Mouse (Mus musculus) liver, embryonic 12.5 days (tissue): ENCODE measurements around the gene Polr1a. TPM values are rescaled to one million over a fixed set of nuclear protein-coding genes. Genes with fewer than 3 reads are reported as not detected.
"Not testable (repeated sequence)": the region's sequence is repeated elsewhere in the genome, so short reads cannot be mapped to it uniquely, and the experiment has no call there.

Experiments
- ATAC-seq: fragments of 200-750 bp; cut with Nextera tagmentation; 2 replicates; pipeline ENCODE4 v1.8.0; 2017; ENCODE audit warnings: moderate number of reproducible peaks, mild to moderate bottlenecking, moderate library complexity
- H3K27ac ChIP-seq: fragments of 300-500 bp; sonication (generic); 2 replicates; pipeline ENCODE4 v1.5.1; 2016; ENCODE audit warnings: mild to moderate bottlenecking
- H3K27me3 ChIP-seq: fragments of 300-500 bp; sonication (generic); replicated peaks from 2 replicates; pipeline ENCODE4 v1.6.1; 2016; ENCODE audit warnings: mild to moderate bottlenecking, moderate library complexity
- H3K36me3 ChIP-seq: fragments of 300-500 bp; sonication (generic); 2 replicates; pipeline ENCODE4 v1.6.1; 2016; ENCODE audit warnings: mild to moderate bottlenecking, moderate library complexity
- H3K4me1 ChIP-seq: fragments of 300-500 bp; sonication (generic); 2 replicates; pipeline ENCODE4 v1.6.1; 2016
- H3K4me2 ChIP-seq: fragments of 300-500 bp; sonication (generic); 2 replicates; pipeline ENCODE4 v1.6.1; 2016; ENCODE audit warnings: mild to moderate bottlenecking, moderate library complexity
- H3K4me3 ChIP-seq: fragments of 300-500 bp; sonication (generic); 2 replicates; pipeline ENCODE4 v1.5.1; 2016; ENCODE audit warnings: mild to moderate bottlenecking, moderate library complexity
- H3K9ac ChIP-seq: fragments of 300-500 bp; sonication (generic); 2 replicates; pipeline ENCODE4 v1.6.1; 2016; ENCODE audit warnings: mild to moderate bottlenecking, moderate library complexity
- H3K9me3 ChIP-seq: fragments of 300-500 bp; sonication (generic); replicated peaks from 2 replicates; pipeline ENCODE4 v1.6.1; 2016; ENCODE audit warnings: mild to moderate bottlenecking, moderate library complexity
- WGBS: fragments of 180-500 bp; shearing (Covaris S2); methylation state at CpG from one replicate; pipeline ENCODE4 v1.1.7; 2016; ENCODE audit not compliant: insufficient replicate concordance; 5-methylcytosine and 5-hydroxymethylcytosine counted together
- polyA plus RNA-seq: library from polyadenylated mRNA; unstranded; fragments of >200 nt; fragmentation: Nextera tagmentation; extraction: Ambion mirVana; gene quantifications from 2 replicates; pipeline ENCODE4 v1.2.1, GENCODE M21; 2016

The Polr1a gene
- polyA plus RNA-seq, 1 experiment from 2014 or later: 33.0 TPM

DNA sequence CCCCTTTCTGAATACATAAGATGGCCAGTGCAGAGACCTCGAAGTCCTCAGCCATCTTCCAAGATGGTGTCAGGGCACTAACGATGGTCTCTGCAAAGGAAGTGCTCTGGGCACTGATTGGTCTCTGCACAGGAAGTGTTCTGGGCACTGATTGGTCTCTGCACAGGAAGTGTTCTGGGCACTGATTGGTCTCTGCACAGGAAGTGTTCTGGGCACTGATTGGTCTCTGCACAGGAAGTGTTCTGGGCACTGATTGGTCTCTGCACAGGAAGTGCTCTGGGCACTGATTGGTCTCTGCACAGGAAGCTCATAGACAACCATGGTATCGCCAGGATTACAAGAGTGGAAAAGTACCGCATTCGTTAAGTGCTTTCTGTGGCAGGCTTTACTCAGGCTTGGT, 16.4 kb downstream of the Polr1a start:
- not testable (repeated sequence) for H3K9me3 ChIP-seq, H3K4me1 ChIP-seq, ATAC-seq, H3K4me2 ChIP-seq, H3K4me3 ChIP-seq, H3K27ac ChIP-seq, H3K27me3 ChIP-seq, H3K9ac ChIP-seq
- WGBS: 57% methylated on average over 5 of the region's 5 CpGs
- peaks cover 96% of the 10 kb centered on the region for H3K36me3 ChIP-seq

GRCm38 (mm10) chr6:71927911-71928310, 19.1 kb downstream of the Polr1a start:
- Histone ChIP-seq H3K27me3 (no peaks in the 10 kb centered on the region), H3K36me3 (peaks cover 96% of the 10 kb centered on the region), H3K4me1 (no peaks in the 10 kb centered on the region), H3K9ac (no peak overlapping the region), H3K4me2 (no peak overlapping the region), H3K9me3 (no peaks in the 10 kb centered on the region), H3K27ac (no peak overlapping the region), H3K4me3 (no peak overlapping the region)
- no peak for ATAC-seq

GRCm38 (mm10) chr6:71930053-71930452, 21.2 kb downstream of the Polr1a start:
- H3K27me3 ChIP-seq: no peaks in the 10 kb centered on the region
- no peaks in the 10 kb centered on the region for H3K9me3 ChIP-seq
- peaks cover 96% of the 10 kb centered on the region for H3K36me3 ChIP-seq
- 71% methylated on average over 10 of the region's 10 CpGs for WGBS
- H3K4me3 ChIP-seq: no peak overlapping the region
- no peak for ATAC-seq
- H3K9ac ChIP-seq: no peak overlapping the region
- peaks cover 10% of the 10 kb centered on the region; the same call in 1 of the 2 replicates for H3K4me1 ChIP-seq
- H3K27ac ChIP-seq: no peak overlapping the region; the same call in 1 of the 2 replicates
- no peak overlapping the region for H3K4me2 ChIP-seq

DNA sequence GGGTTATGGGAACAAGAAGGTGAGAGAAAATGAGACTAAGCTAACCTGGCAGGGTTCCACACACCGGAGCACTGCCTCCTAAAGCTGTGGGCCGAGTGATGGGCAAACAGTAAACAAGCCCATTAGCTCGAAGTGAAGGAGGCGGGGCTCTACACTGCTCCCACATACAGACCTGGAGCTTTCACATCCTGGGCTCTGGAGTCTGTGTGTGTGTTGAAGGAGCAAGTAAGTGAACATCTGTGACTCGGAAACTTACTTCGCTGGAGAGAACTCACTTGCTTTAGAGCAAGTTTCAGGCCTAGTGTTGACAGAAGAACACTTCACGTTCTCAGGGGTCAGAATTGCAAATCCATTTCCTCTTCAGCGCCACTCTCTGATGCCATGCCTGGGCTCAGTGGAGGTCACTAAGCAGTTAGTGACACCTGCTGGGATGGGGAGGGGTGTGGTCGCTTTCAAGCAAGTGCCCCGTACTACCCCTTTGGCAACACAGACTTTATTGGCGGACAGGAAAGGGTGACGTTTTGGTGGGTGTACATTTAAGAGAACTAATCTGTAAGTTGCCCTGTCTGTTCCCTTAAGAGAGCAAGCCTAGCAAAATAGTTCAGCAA, 22.1 kb downstream of the Polr1a start:
- 81% methylated on average over 12 of the region's 12 CpGs for WGBS
- Histone ChIP-seq H3K27me3 (no peaks in the 10 kb centered on the region), H3K36me3 (peaks cover 96% of the 10 kb centered on the region), H3K4me1 (peaks cover 10% of the 10 kb centered on the region; the same call in 1 of the 2 replicates), H3K9ac (no peak overlapping the region), H3K9me3 (no peaks in the 10 kb centered on the region), H3K4me2 (no peak overlapping the region), H3K27ac (no peak overlapping the region), H3K4me3 (no peak overlapping the region)
- ATAC-seq: no peak

DNA sequence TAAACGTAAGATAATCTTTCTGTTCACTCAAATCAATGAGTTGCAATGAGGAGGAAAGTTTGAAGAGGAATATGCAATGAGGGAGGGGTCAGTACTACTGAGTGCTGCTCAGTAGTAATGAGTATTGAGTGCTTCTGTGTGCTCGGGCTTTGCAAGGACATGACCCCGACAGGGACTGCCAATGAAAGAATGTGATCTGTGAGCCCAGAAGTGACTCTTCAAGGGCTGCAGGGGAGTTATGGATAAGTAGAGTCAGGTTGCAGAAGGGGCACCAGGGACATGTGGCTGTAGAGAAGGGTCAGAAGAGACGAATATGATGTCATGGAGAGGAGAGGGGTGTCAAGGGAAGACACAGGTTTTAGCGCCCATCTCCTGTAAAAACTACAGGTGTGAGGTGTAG, 23.5 kb downstream of the Polr1a start:
- Histone ChIP-seq H3K36me3 (peaks cover 96% of the 10 kb centered on the region), H3K4me1 (peaks cover 10% of the 10 kb centered on the region; the same call in 1 of the 2 replicates), H3K27ac (no peak overlapping the region), H3K27me3 (no peaks in the 10 kb centered on the region), H3K4me2 (no peak overlapping the region), H3K9ac (no peak overlapping the region), H3K9me3 (no peaks in the 10 kb centered on the region), H3K4me3 (no peak overlapping the region)
- WGBS: 74% methylated on average over 5 of the region's 5 CpGs
- ATAC-seq: no peak

GRCm38 (mm10) chr6:71934081-71934556, 25.3 kb downstream of the Polr1a start:
- H3K36me3 ChIP-seq: peaks cover 99% of the 10 kb centered on the region

GRCm38 (mm10) chr6:71935737-71936136, 26.9 kb downstream of the Polr1a start:
- Histone ChIP-seq H3K4me1 (peaks cover 10% of the 10 kb centered on the region; the same call in 1 of the 2 replicates), H3K4me2 (no peak overlapping the region), H3K27ac (0 out of 2 replicates have a peak overlapping the region, but pooled peaks have one; percentile 28), H3K36me3 (peaks cover 97% of the 10 kb centered on the region), H3K9me3 (no peaks in the 10 kb centered on the region), H3K9ac (no peak overlapping the region), H3K4me3 (no peak overlapping the region), H3K27me3 (no peaks in the 10 kb centered on the region)
- no peak for ATAC-seq
- WGBS: 76% methylated on average over 2 of the region's 2 CpGs

More at GRCm38 (mm10) chr6:71934081-71934556, 25.3 kb downstream of the Polr1a start:
- H3K4me3 ChIP-seq: no peak overlapping the region
- H3K4me1 ChIP-seq: peaks cover 10% of the 10 kb centered on the region; the same call in 1 of the 2 replicates
- no peak overlapping the region for H3K9ac ChIP-seq
- WGBS: 76% methylated on average over 2 of the region's 2 CpGs
- H3K27ac ChIP-seq: no peak overlapping the region; the same call in 1 of the 2 replicates
- no peak overlapping the region for H3K4me2 ChIP-seq
- no peak for ATAC-seq
- no peaks in the 10 kb centered on the region for H3K27me3 ChIP-seq
- no peaks in the 10 kb centered on the region for H3K9me3 ChIP-seq

- 86% methylated on average over 6 of the region's 6 CpGs for WGBS
- peaks cover 87% of the 10 kb centered on the region for H3K36me3 ChIP-seq
- H3K9ac ChIP-seq: no peak overlapping the region
- no peak overlapping the region for H3K27ac ChIP-seq
- no peak overlapping the region for H3K4me3 ChIP-seq
- no peak for ATAC-seq
- H3K4me1 ChIP-seq: no peaks in the 10 kb centered on the region
- no peak overlapping the region for H3K4me2 ChIP-seq
- no peaks in the 10 kb centered on the region for H3K9me3 ChIP-seq
- H3K27me3 ChIP-seq: no peaks in the 10 kb centered on the region
These were observed 32.1 kb downstream of the Polr1a start for GRCm38 (mm10) chr6:71940912-71941311.

DNA sequence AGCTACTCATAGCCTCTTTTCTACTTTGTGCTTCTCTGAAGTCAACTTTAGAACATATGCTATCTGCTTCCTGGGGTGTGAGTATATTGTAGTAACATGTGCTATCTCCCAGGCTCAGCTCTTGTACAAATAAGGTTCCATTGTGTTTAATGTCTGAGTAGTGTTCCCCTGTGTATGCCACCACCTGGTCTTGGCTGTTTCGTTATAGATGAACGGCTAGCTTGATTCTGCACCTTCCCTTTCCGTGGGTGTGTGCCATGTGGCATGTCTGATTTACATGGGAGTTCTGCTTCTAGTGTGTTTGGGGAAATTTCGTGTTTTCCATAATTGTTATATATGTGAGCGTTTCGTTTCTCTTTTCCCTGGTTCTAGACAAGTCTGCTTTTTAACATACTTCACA, 36.2 kb downstream of the Polr1a start:
- Histone ChIP-seq H3K4me2 (no peak overlapping the region), H3K9me3 (no peaks in the 10 kb centered on the region)
- WGBS: 84% methylated on average over 6 of the region's 6 CpGs

DNA sequence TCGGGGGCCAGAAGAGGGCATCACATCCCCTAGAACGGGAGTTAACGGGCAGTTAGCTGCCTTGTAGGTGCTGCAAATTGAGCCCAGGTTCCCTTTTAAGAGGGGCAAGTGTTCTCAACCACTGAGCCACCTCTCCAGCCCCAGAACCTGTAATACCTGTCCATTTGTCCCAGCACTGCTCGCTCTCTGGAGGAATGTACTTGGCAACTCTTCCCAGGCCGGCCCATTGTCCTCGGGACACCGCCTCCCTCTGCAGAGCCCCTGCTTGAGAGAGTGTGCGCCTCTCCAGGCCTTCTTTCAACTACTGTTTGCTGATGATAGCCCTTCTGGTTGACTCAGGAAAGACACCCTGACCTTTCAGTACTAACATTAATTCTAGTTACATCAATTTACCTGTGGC, 37.3 kb downstream of the Polr1a start:
- Histone ChIP-seq H3K9me3 (no peaks in the 10 kb centered on the region), H3K4me1 (no peaks in the 10 kb centered on the region), H3K27me3 (no peaks in the 10 kb centered on the region), H3K4me2 (no peak overlapping the region), H3K4me3 (no peak overlapping the region), H3K9ac (no peak overlapping the region), H3K36me3 (peaks cover 89% of the 10 kb centered on the region), H3K27ac (no peak overlapping the region)
- ATAC-seq: no peak
- 84% methylated on average over 8 of the region's 8 CpGs for WGBS

More for the DNA sequence above, 36.2 kb downstream of the Polr1a start:
- Histone ChIP-seq H3K36me3 (peaks cover 89% of the 10 kb centered on the region), H3K27ac (no peak overlapping the region), H3K4me3 (no peak overlapping the region), H3K9ac (no peak overlapping the region), H3K4me1 (no peaks in the 10 kb centered on the region), H3K27me3 (no peaks in the 10 kb centered on the region)
- no peak for ATAC-seq

GRCm38 (mm10) chr6:71949721-71950120, 40.9 kb downstream of the Polr1a start:
- Histone ChIP-seq H3K36me3 (peaks cover 96% of the 10 kb centered on the region), H3K9me3 (no peaks in the 10 kb centered on the region), H3K9ac (no peak overlapping the region), H3K4me1 (no peaks in the 10 kb centered on the region), H3K27ac (no peak overlapping the region), H3K4me2 (no peak overlapping the region), H3K27me3 (no peaks in the 10 kb centered on the region), H3K4me3 (no peak overlapping the region)
- WGBS: 86% methylated on average over 3 of the region's 3 CpGs
- no peak for ATAC-seq

- no peak for ATAC-seq
- Histone ChIP-seq H3K36me3 (peaks cover 93% of the 10 kb centered on the region), H3K9ac (no peak overlapping the region), H3K27me3 (no peaks in the 10 kb centered on the region), H3K4me1 (no peaks in the 10 kb centered on the region), H3K4me3 (no peak overlapping the region), H3K9me3 (no peaks in the 10 kb centered on the region), H3K4me2 (no peak overlapping the region), H3K27ac (no peak overlapping the region)
- WGBS: 65% methylated on average over 3 of the region's 3 CpGs
These were observed 41.7 kb downstream of the Polr1a start for GRCm38 (mm10) chr6:71950592-71950991.

DNA sequence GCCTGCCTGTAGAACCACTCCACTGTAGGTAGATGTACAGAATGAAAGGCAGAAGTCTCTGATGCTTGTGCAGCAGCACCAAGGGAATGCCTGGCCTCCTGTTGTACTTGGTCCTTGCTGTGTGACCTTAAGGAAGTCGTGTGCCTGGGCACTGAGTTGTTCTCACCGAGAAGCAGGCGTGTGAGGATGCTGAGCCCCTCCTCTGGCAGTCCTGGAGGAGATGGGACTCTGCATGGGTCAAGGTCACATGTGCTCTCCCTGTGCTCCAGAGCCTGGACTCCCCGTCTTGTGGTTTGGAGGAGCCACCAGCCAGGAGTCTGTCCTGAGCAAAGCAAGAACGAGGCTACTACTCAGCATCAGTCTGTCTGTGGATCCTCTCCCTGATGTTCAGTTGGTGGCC, 42.3 kb downstream of the Polr1a start:
- 86% methylated on average over 5 of the region's 5 CpGs for WGBS
- H3K36me3 ChIP-seq: peaks cover 89% of the 10 kb centered on the region

More for the DNA sequence above, 42.3 kb downstream of the Polr1a start:
- Histone ChIP-seq H3K9ac (no peak overlapping the region), H3K4me3 (no peak overlapping the region), H3K4me2 (no peak overlapping the region), H3K9me3 (no peaks in the 10 kb centered on the region), H3K27me3 (no peaks in the 10 kb centered on the region), H3K4me1 (no peaks in the 10 kb centered on the region), H3K27ac (no peak overlapping the region)
- ATAC-seq: no peak
